Mouse (Mus musculus) adrenal gland, postnatal 0 days (tissue): Measurements from ENCODE around the gene Rptor. TPM values are rescaled to one million over a fixed set of nuclear protein-coding genes. Genes with fewer than 3 reads are reported as not detected.

Source experiments
- polyA plus RNA-seq: library from polyadenylated mRNA; unstranded; fragments of >200 nt; fragmentation: Nextera tagmentation; extraction: Ambion mirVana; gene quantifications from 2 replicates; pipeline ENCODE4 v1.2.1, GENCODE M21; 2015

Gene Rptor
- polyA plus RNA-seq, result 7.4 and 9.6 TPM in 2 replicates

GRCm38 (mm10) chr11:119602763-119603526 lies at the start of gene Rptor:
Rptor (plus strand) TSS chr11:119602905.

GRCm38 (mm10) chr11:119913291-119913934 lies 310.7 kb downstream of the Rptor start, which contains the start of gene Chmp6:
Chmp6 (plus strand) TSS chr11:119913441.

GRCm38 (mm10) chr11:119942727-119943427 lies 340.2 kb downstream of the Rptor start, which contains the start of gene Baiap2:
Baiap2 (plus strand) TSS chr11:119942763.

Other genes with a start within 250 kb of the Rptor start
- gene Sgsh, start 247.4 kb upstream of the Rptor start, polyA plus RNA-seq, result 7.5 and 15.5 TPM in 2 replicates
- 6.7 and 10.2 TPM in 2 replicates for gene Slc26a11, start 247.3 kb upstream of the Rptor start, polyA plus RNA-seq
- 4.8 and 8.0 TPM in 2 replicates for gene Rnf213, start 209.8 kb upstream of the Rptor start, polyA plus RNA-seq
- 11.6 and 15.9 TPM in 2 replicates for gene Endov, start 111.6 kb upstream of the Rptor start, polyA plus RNA-seq
- gene Nptx1, start 55.2 kb upstream of the Rptor start, polyA plus RNA-seq, result 1.2 and 3.7 TPM in 2 replicates